Mouse (Mus musculus) frontal cortex, postnatal 10 days (tissue): ENCODE measurements around the gene Snrnp35.
A peak's percentile ranks its signal among the peaks of the same experiment; 100 is the strongest.

Experiments used
- DNase-seq, 2 experiments: peaks; one replicate each; pipeline ENCODE4 v3.0.0; 2022; ENCODE audit warnings: low spot score in 2 of 2, mixed read lengths in 1 of 2

Snrnp35 gene

DNA sequence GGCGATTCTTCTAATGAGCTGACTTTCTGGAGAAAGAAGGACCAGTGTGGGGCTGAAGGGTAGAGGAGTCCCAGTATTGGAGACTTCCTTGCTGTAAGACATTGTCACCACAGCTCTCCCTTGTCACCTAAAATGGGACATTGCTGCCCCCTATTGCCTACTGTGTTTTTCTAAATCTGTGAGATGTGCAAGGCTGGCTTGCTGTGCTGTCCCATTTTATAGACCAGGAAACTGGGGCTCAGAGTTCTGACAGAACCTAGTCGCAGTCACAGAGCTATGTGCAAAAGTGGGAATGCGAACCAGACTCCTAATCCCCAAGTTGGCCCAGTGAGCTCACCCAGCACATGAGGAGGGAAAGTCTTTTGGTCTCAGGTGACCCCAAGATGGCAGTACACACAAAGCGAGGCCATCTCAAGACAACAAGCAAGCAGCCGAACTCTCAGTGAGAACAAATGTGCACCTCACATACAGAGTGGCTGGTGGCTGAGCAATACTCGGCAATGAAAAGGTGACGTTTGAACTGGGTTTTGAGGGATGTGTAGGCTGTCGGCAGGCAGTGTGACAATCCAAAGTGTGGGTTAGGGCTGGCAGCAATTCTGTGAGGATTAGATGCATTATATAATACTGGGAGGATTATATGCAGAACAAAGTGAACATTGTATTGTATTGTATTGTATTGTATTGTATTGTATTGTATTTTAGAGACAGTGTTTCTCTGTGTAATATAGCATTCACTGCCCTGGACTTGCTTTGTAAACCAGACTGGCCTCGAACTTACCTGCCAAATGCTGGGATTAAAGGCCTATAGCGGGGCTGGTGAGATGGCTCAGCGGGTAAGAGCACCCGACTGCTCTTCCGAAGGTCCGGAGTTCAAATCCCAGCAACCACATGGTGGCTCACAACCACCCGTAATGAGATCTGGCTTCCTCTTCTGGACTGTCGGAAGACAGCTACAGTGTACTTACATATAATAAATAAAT, 56.2 kb downstream of the Snrnp35 start:
- no peak for DNase-seq

DNA sequence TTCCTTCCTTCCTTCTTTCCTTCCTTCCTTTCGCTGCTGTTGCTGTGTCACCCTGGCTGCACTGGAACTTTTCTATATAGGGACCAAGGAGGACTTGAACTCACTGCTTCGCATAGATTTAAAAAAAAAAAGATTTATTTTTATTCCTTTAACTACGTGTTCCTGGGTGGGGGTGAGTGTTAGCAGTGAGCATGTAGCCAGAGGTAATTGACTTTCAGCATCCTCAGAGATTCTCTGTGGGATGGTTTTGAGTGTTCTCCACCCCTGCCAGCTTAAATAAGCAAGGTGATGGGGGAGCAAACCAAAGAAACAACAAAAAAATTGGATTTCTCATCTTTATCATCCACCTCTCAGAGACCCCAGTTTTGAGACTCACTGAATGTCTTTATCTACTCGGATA, 57.0 kb downstream of the Snrnp35 start:
- DNase-seq = no peak

DNA sequence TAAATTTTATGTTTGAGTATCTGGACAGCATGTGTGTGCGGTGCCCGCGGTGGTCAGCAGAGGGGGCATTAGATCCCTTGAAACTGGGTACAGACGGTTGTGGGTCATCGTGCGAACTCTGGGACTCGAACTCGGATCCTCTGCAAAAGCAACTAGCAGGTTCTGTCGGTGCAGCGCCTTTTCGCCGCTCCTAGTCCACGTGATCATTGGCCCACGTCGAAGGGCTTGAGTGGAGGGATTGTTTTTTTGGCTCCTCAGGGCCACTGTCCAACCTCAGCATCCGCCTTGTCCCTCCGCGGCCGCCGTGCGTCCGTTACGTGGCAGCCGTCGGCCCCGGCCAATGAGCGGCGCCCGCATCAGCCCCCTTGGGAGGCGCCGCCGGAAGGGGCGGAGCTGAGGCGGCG, 57.5 kb downstream of the Snrnp35 start, which contains the start of gene Tmed2:
TSS of gene Tmed2 (plus strand) at position 313 of the 404 bp plus-strand sequence.
- DNase-seq = peak; percentile 96
